ENCODE assay signal across 35 mouse cellular contexts in the genomic region with DNA sequence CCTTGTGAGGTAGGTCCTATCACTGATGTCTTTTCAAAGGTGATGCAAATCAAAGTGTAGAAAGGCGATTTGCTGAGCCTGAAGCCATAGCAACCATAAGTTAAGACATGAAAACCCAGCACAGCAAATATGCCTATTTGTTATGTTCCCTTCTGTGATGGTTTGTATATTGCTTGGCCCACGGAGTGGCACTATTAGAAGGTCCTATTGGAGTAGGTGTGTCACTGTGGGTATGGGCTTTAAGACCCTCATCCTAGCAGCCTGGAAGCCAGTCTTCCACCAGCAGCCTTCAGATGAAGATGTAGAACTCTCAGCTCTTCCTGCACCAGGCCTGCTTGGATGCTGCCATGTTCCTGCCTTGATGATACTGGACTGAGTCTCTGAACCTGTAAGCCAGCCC.
"Had no signal": no experiment of that assay in that cellular context is flagged by ENCODE, and none has a peak within 500 bp of the region (broad histone marks: within the 10 kb centered on the region; RNA-seq: fewer than 3 reads in every experiment).

No protein-coding gene starts in this region.

- H3K4me1 ChIP-seq: heart, embryonic 10.5 days; heart, embryonic 12.5 days; heart, embryonic 13.5 days; hindbrain, embryonic 10.5 days; hindbrain, embryonic 12.5 days; hindbrain, embryonic 15.5 days had no signal

- H3K4me2 ChIP-seq: heart, embryonic 11.5 days; heart, embryonic 12.5 days; heart, embryonic 13.5 days; heart, embryonic 15.5 days; hindbrain, embryonic 12.5 days; hindbrain, embryonic 13.5 days; hindbrain, embryonic 14.5 days; hindbrain, embryonic 15.5 days; intestine, embryonic 15.5 days; kidney, embryonic 15.5 days had no signal

- H3K4me3 ChIP-seq: heart, embryonic 10.5 days; heart, embryonic 12.5 days; heart, embryonic 13.5 days; heart, embryonic 15.5 days; hindbrain, embryonic 10.5 days; hindbrain, embryonic 12.5 days; hindbrain, embryonic 13.5 days; hindbrain, embryonic 15.5 days; intestine, embryonic 15.5 days; kidney, embryonic 15.5 days; layer of hippocampus, adult 2 months had no signal

- H3K9me3 ChIP-seq: heart, embryonic 10.5 days; heart, embryonic 12.5 days; heart, embryonic 13.5 days; heart, embryonic 15.5 days; hindbrain, embryonic 10.5 days; hindbrain, embryonic 12.5 days; hindbrain, embryonic 13.5 days; hindbrain, embryonic 15.5 days; intestine, embryonic 15.5 days; kidney, embryonic 15.5 days had no signal

- ATAC-seq: hindbrain, embryonic 16.5 days; hindbrain, postnatal 0 days; inflammation-experienced regulatory T-cells, adult 6 months; intestine, embryonic 15.5 days; intestine, embryonic 16.5 days; intestine, postnatal 0 days had no signal

- H3K36me3 ChIP-seq: heart, embryonic 10.5 days; heart, embryonic 12.5 days; heart, embryonic 13.5 days; heart, embryonic 15.5 days; hindbrain, embryonic 10.5 days; hindbrain, embryonic 12.5 days; hindbrain, embryonic 13.5 days; hindbrain, embryonic 15.5 days; intestine, embryonic 15.5 days; kidney, embryonic 15.5 days had no signal

- H3K27ac ChIP-seq: heart, embryonic 10.5 days; heart, embryonic 13.5 days; heart, embryonic 15.5 days; hindbrain, embryonic 10.5 days; hindbrain, embryonic 12.5 days; hindbrain, embryonic 13.5 days; hindbrain, embryonic 14.5 days; hindbrain, embryonic 15.5 days; hindbrain, postnatal 0 days; intestine, embryonic 15.5 days; kidney, embryonic 15.5 days; kidney, postnatal 0 days; layer of hippocampus, adult 2 months had no signal

- DNase-seq: heart, postnatal 10 days; heart, postnatal 14 days; heart, postnatal 36 days; heart, postnatal 4 days; kidney, adult 11 months; kidney, adult 18-20 months; kidney, adult 2 months; kidney, adult 8-10 months; kidney, adult 9 months; kidney, postnatal 10 days; kidney, postnatal 14 days; kidney, postnatal 25 days; kidney, postnatal 36 days; kidney, postnatal 4 days; layer of hippocampus, adult 9-11 months; layer of hippocampus, postnatal 36 days had no signal

- H3K27me3 ChIP-seq: heart, embryonic 12.5 days; heart, embryonic 13.5 days; heart, embryonic 15.5 days; hindbrain, embryonic 12.5 days; hindbrain, embryonic 15.5 days; intestine, embryonic 15.5 days; kidney, embryonic 15.5 days had no signal

- H3K9ac ChIP-seq: heart, embryonic 12.5 days; heart, embryonic 13.5 days; heart, embryonic 15.5 days; hindbrain, embryonic 12.5 days; hindbrain, embryonic 13.5 days; hindbrain, embryonic 14.5 days; hindbrain, embryonic 15.5 days; intestine, embryonic 15.5 days; kidney, embryonic 15.5 days had no signal
